Mouse (Mus musculus) right cerebral cortex, postnatal 36 days (tissue): Measurements from ENCODE around the gene C2cd3.

Source experiments
- DNase-seq, 2 experiments: peaks; one replicate each; pipeline ENCODE4 v3.0.0; 2022; ENCODE audit warnings: low spot score in 2 of 2, mixed read lengths in 1 of 2

C2cd3 gene

DNA sequence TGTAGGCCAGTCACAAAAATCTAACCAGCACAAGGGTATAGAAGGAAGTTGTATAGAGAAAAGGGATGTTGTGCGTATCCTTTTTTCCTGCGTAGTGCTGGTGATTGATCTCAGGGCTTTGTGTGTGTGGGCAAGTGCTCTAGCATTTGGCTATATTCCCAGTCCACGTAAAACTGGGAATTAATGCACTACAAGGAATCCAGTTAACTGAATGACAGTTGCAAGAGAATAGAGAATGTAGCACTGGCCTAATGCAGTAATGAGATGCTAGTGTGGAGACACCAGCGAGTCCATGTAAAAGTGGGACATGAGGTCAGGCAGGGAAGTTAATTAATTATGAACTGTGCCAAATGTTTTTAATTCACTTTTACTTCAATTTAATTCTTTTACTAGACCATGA lies 30.7 kb downstream of the C2cd3 start:
- no peak for DNase-seq

GRCm38 (mm10) chr7:100407677-100408076 lies 35.6 kb downstream of the C2cd3 start:
- no peak for DNase-seq

DNA sequence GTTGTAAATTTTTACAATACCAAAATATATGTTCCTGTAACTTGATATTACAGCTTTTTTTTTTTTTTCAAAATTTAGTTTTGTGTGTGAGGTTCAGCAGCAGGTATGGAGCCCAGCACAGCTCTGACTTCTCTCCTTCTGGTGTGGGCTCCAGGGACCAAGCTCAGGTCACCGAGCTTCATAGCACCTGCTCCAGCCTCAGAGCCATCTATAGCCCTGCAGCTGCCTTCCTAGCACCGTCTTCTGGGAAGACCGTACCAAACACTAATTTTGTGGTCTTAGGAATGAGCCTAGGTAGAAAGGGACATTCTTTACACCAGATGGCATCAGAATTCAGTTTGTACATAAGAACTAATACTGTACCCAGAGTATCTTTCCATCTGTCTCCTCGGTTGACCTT lies 36.7 kb downstream of the C2cd3 start:
- DNase-seq, result no peak

- DNase-seq, result no peak
These were observed 53.8 kb downstream of the C2cd3 start for GRCm38 (mm10) chr7:100425795-100426194.

- peak in 1 of 2 experiments; percentile 18 for DNase-seq
These were observed 57.1 kb downstream of the C2cd3 start for GRCm38 (mm10) chr7:100429102-100429501.

- DNase-seq, result no peak
These were observed 57.9 kb downstream of the C2cd3 start for GRCm38 (mm10) chr7:100429911-100430310.

GRCm38 (mm10) chr7:100431103-100431502 lies 59.1 kb downstream of the C2cd3 start:
- no peak for DNase-seq

GRCm38 (mm10) chr7:100433295-100433694 lies 61.3 kb downstream of the C2cd3 start:
- no peak for DNase-seq

DNA sequence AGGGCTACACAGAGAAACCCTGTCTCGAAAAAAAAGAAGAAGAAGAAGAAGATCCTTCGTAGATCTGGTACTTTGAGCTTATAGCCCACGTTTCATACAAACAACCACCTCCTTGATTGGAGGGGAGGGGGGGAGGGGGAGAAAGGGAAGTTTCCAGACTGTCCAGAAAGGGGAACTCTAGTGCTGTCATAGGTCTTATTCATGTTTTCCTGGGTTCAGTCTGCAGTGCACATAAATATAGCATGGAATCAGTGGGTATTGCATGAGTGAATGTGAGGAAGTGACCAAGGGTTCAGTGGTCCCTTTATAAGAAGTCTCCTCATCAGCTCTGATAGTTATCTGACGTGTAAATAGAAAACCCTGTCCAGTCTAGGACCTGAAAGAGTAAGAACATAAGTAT lies 71.7 kb downstream of the C2cd3 start:
- DNase-seq, result no peak

DNA sequence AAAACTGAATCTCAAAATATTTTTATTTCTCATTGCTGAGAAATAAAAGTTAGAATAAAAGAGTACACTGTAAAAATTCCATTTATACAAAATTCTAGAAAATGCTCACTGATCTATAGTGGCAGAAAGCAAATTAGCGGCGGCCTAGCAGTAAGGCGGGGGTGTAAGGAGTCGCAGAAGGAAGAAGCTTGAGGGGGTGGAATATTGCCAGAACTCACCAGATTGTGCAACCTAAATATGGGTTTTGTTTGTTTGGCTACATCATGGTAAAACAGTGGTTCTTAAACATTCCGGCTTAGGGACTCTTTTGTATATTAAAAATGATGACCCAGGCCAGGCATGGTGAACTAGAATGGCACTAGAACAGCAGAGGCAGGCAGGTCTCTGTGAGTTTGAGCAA lies 74.2 kb downstream of the C2cd3 start:
- DNase-seq, result no peak

DNA sequence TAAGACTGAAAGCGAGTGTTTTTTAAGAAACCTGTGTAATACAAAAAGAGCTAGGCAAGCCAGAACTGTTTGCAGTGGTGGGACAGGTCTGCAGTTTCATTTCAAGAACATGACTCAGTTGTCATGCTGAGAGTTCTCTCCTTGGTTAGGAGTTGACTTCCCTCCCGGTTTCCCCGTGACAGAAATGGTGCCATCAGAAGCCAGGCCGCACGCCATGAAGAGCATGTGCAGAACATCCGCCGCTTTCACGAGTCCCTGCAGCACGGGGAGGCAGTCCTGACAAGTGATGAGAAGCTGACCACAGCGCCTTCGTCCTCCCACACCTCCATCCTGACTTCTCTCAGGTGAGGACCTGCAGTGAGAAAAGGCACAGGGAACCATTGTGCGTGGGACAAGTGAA lies 76.5 kb downstream of the C2cd3 start:
- no peak for DNase-seq

GRCm38 (mm10) chr7:100448985-100449384 lies 77.0 kb downstream of the C2cd3 start:
- DNase-seq, result no peak

- no peak for DNase-seq
These were observed 86.1 kb downstream of the C2cd3 start for GRCm38 (mm10) chr7:100458153-100458552.

GRCm38 (mm10) chr7:100459862-100460261 lies 87.8 kb downstream of the C2cd3 start:
- no peak for DNase-seq

DNA sequence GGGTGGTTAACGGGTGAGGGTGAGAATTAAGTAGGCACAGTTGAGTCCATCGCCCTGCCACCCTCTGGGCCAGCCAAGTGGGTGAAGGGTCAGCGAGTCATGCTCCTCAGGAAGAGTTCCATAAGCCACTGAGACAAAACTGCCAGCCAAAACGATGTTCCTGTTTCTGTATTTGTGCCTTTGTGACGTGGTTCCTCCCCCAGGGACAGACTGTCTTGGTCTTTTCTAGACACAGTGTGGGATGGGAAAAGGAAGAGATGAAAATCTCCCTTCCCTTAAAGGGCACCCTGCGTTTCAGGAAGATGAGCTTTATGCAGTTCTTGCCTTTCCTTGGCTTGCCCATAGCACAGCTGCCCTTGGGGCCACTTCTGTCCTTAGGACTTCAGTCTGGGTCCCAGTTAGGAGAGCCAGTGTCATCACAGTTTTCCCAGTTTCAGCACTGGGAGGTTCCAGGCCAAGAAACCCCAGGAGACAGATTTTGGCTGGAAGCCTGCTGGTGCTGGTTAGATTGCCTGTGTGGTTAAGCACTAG lies 89.7 kb downstream of the C2cd3 start:
- DNase-seq, result peak; percentile 67 to 86

- no peak for DNase-seq
These were observed 91.2 kb downstream of the C2cd3 start for GRCm38 (mm10) chr7:100463194-100463593.

DNA sequence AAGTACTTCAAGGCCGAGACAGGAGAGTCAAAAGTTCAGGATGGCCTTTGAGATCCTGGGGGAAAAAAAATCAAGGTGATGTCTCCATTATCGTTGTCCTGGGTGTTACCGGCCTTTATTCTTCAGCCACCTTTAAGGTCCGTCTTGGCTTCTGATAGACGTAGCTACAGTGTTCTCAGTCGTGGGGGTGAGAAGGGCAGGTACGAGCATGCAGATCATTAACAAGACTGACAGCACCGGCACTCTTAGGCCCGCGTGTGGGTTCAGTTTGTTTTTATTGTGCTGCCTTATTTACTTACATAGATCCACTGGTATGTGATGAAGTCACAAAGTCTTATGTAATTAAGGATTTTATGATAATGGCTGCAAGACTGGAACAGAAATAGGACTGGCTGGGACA lies 91.7 kb downstream of the C2cd3 start:
- DNase-seq, result no peak

- no peak for DNase-seq
These were observed 92.2 kb downstream of the C2cd3 start for GRCm38 (mm10) chr7:100464248-100464647.

GRCm38 (mm10) chr7:100465248-100465647 lies 93.2 kb downstream of the C2cd3 start:
- no peak for DNase-seq

- no peak for DNase-seq
These were observed 93.8 kb downstream of the C2cd3 start for GRCm38 (mm10) chr7:100465656-100466309.

GRCm38 (mm10) chr7:100466781-100467510 lies 94.9 kb downstream of the C2cd3 start:
- no peak for DNase-seq

DNA sequence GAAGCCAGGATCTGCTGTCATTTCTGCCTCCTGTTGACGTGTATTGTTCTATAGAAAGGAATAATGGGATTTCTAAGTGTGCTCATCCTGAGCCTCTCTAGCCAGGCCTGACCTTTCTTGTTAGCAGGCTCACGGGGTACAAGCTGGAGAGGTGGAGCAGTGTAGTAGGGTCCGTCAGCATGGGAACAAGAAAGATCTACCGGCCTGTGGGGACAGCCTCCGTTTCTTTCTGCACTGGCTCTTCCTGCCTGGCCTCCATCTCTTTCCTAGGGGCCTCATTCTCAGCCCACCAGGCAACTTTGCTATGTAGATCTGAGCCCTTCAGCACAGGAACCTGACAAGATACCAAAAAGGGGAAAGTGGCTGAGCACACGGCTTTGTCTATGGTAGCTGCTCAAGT lies 96.7 kb downstream of the C2cd3 start:
- DNase-seq, result no peak

GRCm38 (mm10) chr7:100469502-100469901 lies 97.5 kb downstream of the C2cd3 start:
- DNase-seq, result no peak
